10 mouse cellular contexts compared by ENCODE assay signal in the genomic region with DNA sequence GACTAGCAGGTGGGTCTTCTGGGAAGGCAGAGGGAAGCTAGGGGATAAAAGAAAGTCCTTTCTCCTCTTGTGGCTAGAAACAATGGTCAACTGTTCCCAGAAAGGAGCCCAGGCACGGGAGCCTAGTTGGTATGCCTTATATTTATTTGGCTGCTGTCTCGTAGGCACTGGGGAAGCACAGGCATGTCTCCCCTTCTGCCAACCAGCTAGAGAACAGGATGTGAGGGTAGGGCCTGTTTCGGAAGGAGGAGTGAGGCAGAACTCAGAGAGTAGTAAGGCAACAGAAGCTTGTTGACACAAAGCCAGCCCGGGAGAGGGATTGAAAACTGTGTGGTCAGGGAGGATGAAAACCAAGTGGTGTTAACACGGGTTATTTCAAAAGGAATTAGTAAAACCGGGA.
A peak's percentile ranks its signal among the peaks of the same experiment; 100 is the strongest.
DNase-seq lines count a peak whose midpoint lies in the region; ATAC-seq lines count a peak whose summit lies in the region.
"Had no signal": no experiment of that assay in that cellular context is flagged by ENCODE, and none has a peak within 500 bp of the region (broad histone marks: within the 10 kb centered on the region; RNA-seq: fewer than 3 reads in every experiment).

No protein-coding gene starts in this region.

- DNase-seq in heart, adult 11 months, result peak; percentile 52
- DNase-seq in heart, postnatal 36 days, result no peak
- DNase-seq in lung, postnatal 14 days, result no peak
- DNase-seq in retina, embryonic 14.5 days (ENCODE audit: low spot score), result no peak
- DNase-seq: gastrocnemius, postnatal 25 days; right cerebral cortex, postnatal 14 days had no signal

- H3K9me3 ChIP-seq in lung, embryonic 15.5 days, result no peaks in the 10 kb centered on the region
- no peaks in the 10 kb centered on the region for H3K9me3 ChIP-seq in forebrain, embryonic 13.5 days (replicated peaks)
- no peaks in the 10 kb centered on the region for H3K9me3 ChIP-seq in neural tube, embryonic 14.5 days (ENCODE audit: control insufficient read depth, low read length)

- H3K4me1 ChIP-seq in lung, embryonic 15.5 days, result peaks cover 14% of the 10 kb centered on the region
- H3K4me1 ChIP-seq in forebrain, embryonic 13.5 days, result peaks cover 17% of the 10 kb centered on the region
- H3K4me1 ChIP-seq in neural tube, embryonic 14.5 days (ENCODE audit: control insufficient read depth, insufficient read depth, low read length), result 0 out of 2 replicates have a peak, but pooled peaks cover 5% of the 10 kb centered on the region

- H3K4me3 ChIP-seq in lung, embryonic 15.5 days, result no peak overlapping the region
- no peak overlapping the region for H3K4me3 ChIP-seq in forebrain, embryonic 13.5 days
- H3K4me3 ChIP-seq in neural tube, embryonic 14.5 days (ENCODE audit: low read depth, low read length), result no peak overlapping the region

- ATAC-seq in lung, embryonic 15.5 days (ENCODE audit: borderline replicate concordance, extremely low read depth, low FRiP score, low TSS enrichment), result no peak
- ATAC-seq in forebrain, embryonic 13.5 days, result no peak
- ATAC-seq in neural tube, embryonic 14.5 days (ENCODE audit: low read depth), result no peak
- ATAC-seq in erythroid progenitor cell, adult 5-6 weeks (replicated peaks; ENCODE audit: low FRiP score, poor library complexity, severe bottlenecking), result no peak

- no peak overlapping the region for H3K4me2 ChIP-seq in lung, embryonic 15.5 days
- no peak overlapping the region for H3K4me2 ChIP-seq in forebrain, embryonic 13.5 days
- no peak overlapping the region for H3K4me2 ChIP-seq in neural tube, embryonic 14.5 days (ENCODE audit: low read depth, low read length)

- no peaks in the 10 kb centered on the region for H3K27me3 ChIP-seq in lung, embryonic 15.5 days
- no peaks in the 10 kb centered on the region for H3K27me3 ChIP-seq in forebrain, embryonic 13.5 days
- no peaks in the 10 kb centered on the region for H3K27me3 ChIP-seq in neural tube, embryonic 14.5 days (ENCODE audit: control insufficient read depth, insufficient read depth, low read length)

- H3K27ac ChIP-seq in lung, embryonic 15.5 days, result peak overlapping the region; percentile 21; the same call in 1 of the 2 replicates
- H3K27ac ChIP-seq in forebrain, embryonic 13.5 days, result 0 out of 2 replicates have a peak overlapping the region, but pooled peaks have one; percentile 54
- H3K27ac ChIP-seq in neural tube, embryonic 14.5 days (ENCODE audit: low read depth, low read length), result 0 out of 2 replicates have a peak overlapping the region, but pooled peaks have one; percentile 34

- 42% methylated on average over 6 of the region's 6 CpGs for WGBS in lung, embryonic 15.5 days
- 55% methylated on average over 6 of the region's 6 CpGs for WGBS in forebrain, embryonic 13.5 days
- 53% methylated on average over 6 of the region's 6 CpGs for WGBS in neural tube, embryonic 14.5 days

- H3K36me3 ChIP-seq in lung, embryonic 15.5 days, result no peaks in the 10 kb centered on the region
- no peaks in the 10 kb centered on the region for H3K36me3 ChIP-seq in forebrain, embryonic 13.5 days (ENCODE audit: poor library complexity, severe bottlenecking)
- H3K36me3 ChIP-seq in neural tube, embryonic 14.5 days (ENCODE audit: control insufficient read depth, insufficient read depth, low read length), result no peaks in the 10 kb centered on the region

- no peak overlapping the region for H3K9ac ChIP-seq in lung, embryonic 15.5 days
- H3K9ac ChIP-seq in forebrain, embryonic 13.5 days, result no peak overlapping the region
- H3K9ac ChIP-seq in neural tube, embryonic 14.5 days (replicated peaks; ENCODE audit: low read depth, low read length), result no peak overlapping the region

- intact Hi-C loops in heart, postnatal 36 days (cut with DNase I), result no loop called here
